Mouse (Mus musculus) brain, embryonic 14.5 days (tissue): ENCODE results near the gene Tead1. TPM values are rescaled to one million over a fixed set of nuclear protein-coding genes. Genes with fewer than 3 reads are reported as not detected.

ENCODE experiments used
- DNase-seq: peaks from one replicate; pipeline ENCODE4 v3.0.0-alpha.2; 2011; ENCODE audit warnings: low read depth
- CTCF ChIP-seq: fragments of 200-500 bp; IDR thresholded peaks from 2 replicates; pipeline ENCODE4 v1.5.1; 2012; ENCODE audit warnings: inconsistent platforms, mild to moderate bottlenecking, moderate library complexity, borderline replicate concordance; ENCODE audit not compliant: insufficient read depth, insufficient read length; ENCODE audit errors: extremely low read depth
- POLR2A ChIP-seq: fragments of 200-500 bp; IDR thresholded peaks from 2 replicates; pipeline ENCODE4 v1.6.1; 2012; ENCODE audit warnings: mild to moderate bottlenecking, inconsistent platforms, borderline replicate concordance; ENCODE audit not compliant: poor library complexity, insufficient read depth, insufficient read length, severe bottlenecking; ENCODE audit errors: extremely low read depth
- polyA plus RNA-seq: library from polyadenylated mRNA; depleted of rRNA; stranded (reverse); fragments of >200 nt; gene quantifications from 2 replicates; pipeline ENCODE4 v1.2.3, GENCODE M21; 2012

Tead1 gene
- polyA plus RNA-seq, 1 experiment = 27.2 TPM

DNA sequence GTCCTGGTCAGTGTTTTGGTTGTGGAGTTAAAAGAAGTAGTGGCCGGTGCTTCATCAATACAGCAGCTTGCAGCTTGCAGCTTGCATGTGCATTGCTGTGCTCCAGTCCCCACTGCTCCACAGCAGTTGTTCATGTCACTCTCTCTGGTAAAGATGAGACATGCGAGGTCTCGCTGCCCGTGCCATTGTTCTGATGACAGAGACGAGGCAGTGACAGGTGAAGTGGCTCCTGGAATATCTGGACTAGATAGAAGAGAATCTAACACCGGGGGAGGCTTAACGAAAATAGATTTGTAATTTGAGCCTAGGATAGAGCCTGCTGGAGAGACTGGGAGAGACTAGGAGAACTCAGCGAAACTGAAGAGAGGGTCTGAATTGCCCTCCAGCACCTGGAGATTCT is 206.4 kb downstream of the Tead1 start:
- TF ChIP-seq POLR2A (no peak), CTCF (no peak)
- no peak for DNase-seq

DNA sequence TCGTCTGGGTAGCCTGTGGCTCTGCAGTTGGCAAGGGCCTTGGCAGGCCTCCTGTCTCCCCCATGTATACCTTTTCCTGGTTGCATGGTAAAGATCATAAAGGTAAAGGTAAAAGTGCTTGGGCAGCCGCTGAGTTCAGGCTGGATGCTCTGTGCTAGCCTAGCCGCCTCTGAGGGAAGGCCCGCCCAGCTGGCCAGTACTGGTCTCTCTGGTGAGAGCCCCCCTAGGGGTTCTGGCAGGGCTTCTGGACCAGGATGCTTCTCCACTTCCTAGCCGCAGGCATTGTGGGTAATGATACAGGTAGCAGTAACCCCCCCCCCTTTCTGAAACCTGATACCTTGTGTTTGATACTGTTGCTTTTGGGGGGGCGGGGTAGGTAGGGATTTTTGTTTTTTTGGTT is 212.8 kb downstream of the Tead1 start:
- TF ChIP-seq CTCF (no peak), POLR2A (no peak)
- no peak for DNase-seq

DNA sequence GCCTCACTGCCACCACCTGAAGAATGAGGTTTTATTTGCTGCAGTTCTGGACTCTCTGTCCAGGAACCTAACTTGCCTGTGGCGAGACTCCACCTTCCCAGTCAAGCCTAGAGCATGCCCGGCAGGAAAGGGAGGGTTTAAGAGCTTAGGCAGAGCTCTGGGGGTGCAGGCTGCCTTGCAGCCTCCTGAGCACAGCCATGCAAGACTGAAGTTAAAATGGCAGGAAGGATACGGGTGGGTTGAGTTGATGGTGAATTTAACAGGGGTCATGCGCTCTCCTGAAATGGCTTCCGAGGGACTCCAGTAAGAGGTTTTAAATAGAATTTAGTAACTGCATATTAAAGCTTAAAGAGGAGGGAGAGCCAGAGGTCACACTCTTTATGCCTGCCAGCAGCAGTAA is 213.5 kb downstream of the Tead1 start:
- no peak for DNase-seq
- TF ChIP-seq POLR2A = no peak

DNA sequence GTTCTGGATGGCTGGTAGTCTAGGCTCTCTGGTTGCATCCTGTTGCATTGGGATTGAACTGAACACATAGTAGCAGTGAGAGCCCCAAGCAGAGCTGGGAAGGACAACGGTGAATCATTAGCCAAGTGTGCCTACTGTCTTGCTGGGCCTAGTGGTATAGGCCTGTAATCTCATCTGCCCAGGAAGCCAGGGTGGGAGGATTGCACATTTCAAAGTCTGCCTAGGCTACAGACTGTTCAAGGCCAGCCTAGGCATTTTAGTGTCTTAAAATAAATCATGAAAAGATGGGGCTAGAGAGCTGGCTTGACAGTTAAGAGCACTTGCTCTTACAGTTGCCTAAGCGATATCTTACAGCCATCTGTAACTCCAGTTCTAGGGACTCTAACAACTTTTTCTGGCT is 217.2 kb downstream of the Tead1 start:
- no peak for DNase-seq
- TF ChIP-seq POLR2A = no peak
- TF ChIP-seq CTCF = no peak

DNA sequence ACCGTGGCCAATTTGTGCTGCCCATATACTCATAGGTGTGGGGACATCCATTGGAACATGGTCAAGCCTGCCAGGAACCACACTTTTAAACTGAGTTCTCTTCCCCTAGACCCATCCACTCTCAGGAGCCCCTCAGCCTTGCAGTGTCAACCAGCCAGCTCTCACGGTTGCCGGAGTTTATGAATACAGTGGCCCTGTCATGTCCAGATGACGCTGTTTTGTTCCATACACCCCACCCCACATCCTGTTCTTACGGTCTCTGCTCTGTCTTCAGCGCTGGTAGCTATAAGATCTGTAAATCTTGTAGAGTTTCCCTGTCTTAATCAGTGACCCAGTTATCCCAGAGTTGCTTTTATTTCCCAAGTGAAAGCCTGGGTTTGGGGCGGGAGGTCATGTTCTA is 222.6 kb downstream of the Tead1 start:
- no peak for TF ChIP-seq POLR2A
- TF ChIP-seq CTCF = no peak
- no peak for DNase-seq

DNA sequence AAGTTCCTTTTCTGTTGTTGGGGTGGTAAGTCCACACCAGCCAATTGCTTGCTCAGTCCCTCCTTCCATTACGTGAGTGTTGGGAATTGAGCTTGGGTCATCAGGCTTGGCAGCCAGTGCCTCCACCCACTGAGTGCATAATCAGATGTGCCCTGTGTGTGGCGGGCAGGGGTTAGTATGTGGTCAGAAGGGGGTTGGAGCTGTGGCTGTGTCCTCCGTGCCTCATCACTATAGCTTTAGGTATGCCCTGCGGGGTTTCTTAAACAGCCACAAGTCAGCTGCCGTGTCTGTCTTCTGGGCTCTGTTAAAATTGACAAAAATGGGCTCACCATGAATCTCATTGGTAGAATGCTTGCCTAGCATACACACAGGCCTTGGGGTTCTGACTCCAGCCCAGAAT is 227.7 kb downstream of the Tead1 start:
- no peak for TF ChIP-seq POLR2A
- no peak for TF ChIP-seq CTCF
- no peak for DNase-seq

DNA sequence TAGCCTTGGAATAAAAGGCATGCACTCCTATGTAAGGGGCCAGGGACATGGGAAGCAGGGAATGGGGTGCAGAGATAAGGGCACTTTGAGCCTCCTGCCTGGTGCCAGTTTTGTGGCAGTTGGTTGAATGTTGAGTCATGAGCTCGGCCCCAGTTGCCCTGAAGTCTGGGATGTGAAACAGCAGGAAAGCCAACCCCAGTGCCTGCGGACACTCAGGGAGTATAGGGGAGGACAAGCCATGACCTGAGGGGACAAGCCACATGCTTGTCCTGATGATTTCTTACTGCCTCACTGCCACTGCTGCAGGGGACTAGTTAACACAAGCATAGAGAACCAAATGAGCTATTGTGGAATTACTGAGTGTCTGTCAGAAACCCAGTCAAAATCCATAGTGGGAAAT is 228.3 kb downstream of the Tead1 start:
- TF ChIP-seq POLR2A (no peak), CTCF (no peak)
- DNase-seq = no peak

DNA sequence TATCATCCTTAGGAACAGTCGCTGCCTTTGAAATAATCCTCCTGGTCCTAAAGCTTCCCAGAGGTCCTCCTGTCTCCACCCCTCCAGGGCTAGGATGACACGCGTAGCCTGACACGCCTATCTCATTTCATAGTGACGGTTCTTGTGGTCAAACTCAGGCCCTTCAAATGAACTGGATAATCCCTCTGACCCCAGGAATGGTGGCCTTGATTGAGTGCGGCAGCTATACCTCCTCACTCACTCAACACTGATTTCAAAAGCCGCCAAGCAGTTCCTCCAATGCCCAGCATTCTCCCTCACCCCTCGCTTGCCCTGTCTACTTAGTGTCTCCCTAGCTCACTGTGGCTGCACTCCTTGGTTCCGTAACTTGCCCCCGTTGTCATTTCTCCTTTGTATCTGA is 230.0 kb downstream of the Tead1 start:
- no peak for DNase-seq
- TF ChIP-seq CTCF = no peak
- no peak for TF ChIP-seq POLR2A

DNA sequence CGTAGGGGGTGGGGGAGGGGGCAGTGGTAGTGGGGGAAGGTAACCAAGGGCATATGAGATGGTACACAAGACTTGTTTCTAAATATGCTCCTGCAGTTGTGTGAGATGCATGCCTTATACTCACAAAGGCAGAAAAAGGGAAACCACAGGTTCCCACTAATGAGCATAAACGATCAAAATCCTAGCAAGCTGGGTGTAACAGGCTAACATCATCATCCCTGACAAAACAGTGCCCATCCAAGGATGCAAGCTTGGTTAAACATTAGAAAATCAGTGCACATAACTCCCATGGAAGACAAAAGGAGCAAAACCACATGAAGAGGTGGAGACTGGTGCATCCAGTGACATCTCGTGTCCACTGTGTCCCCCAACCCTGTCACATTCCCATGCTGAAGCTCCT is 233.9 kb downstream of the Tead1 start:
- DNase-seq = no peak
- TF ChIP-seq POLR2A (no peak), CTCF (no peak)

DNA sequence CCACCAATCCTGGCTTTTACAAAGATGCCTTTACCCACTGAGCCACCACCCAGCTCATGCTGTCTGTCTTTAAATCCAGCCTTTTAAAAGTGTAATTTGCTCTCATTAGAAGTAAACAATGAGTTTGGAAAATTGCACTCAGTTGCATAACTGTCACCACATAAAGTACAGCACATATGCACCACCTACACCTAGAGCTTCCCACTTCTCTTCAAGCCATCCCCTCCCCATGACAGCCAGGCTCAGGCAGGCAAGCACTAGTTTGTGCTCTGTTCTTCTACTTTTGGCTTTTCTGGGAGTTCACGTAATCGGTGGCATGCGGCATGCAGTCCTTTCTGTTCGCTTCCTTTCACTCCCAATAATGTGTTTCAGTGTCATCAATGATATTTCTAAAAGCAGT is 236.5 kb downstream of the Tead1 start:
- TF ChIP-seq CTCF = no peak
- TF ChIP-seq POLR2A = no peak
- DNase-seq = no peak

DNA sequence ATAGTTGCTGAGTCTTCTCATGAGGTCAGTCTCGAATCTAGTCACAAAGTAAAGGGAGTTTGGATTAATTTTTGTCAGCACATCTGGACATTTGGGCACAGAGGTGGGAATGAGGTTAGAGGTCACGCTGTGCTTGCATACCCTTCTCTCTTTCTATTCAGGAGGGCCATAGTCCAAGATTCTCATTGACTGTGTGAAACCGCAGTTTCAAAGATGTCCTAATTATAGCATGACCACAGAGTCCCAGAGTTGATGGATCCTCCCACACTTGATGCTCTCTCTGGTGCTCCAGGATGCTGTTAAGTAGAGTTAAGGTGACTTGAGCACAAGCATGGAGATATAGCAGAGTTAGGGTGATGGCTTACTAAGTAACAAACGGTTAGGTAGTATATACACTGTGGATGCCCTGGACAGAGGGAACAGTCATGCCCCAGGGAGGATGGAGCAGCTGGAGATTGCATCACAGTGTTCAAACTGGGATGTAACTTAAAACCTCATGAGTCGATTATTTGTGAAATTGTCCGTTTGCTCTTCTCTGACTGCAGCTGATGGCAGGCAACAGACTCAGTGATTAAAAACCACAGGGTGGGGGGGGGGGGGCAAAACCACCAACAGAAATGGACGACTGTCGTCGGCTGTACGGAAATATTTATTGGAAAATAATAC is 238.6 kb downstream of the Tead1 start:
- no peak for DNase-seq
- TF ChIP-seq POLR2A = no peak
- no peak for TF ChIP-seq CTCF

DNA sequence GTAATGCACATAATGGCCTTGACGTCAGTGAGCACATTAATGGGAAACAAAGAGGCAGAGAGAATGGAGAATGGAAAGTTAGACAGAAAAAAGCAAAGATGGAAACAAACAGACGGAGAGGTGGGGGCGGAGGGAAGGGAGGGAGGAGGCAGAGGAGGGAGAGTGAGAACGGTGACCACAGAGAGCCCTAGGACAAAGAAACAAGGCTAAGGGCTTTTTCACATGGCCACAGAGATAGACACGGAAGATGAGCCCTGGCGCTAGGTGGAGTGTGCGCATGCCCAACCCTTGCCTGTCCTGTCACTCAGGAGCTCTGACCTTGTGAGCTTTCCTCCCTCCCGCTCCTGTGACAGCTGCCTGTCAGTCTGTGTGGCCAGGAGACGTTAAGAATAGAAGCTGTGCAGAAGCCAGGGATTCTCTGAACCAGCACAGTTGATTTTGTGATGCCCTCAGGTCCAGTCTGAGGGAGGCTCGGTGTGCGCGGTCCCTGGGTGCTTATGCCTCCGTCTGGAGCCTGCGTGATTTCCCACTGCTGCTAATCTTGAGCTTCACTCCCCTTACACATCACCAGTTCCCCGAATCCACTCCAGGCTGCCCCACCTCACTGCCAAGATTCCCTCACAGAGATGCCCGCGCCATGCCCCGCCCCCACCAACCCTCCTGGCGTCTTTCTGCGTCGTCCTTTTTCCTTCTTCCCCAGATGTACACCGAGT is 239.3 kb downstream of the Tead1 start:
- no peak for TF ChIP-seq CTCF
- TF ChIP-seq POLR2A = no peak
- DNase-seq = peak; percentile 43

DNA sequence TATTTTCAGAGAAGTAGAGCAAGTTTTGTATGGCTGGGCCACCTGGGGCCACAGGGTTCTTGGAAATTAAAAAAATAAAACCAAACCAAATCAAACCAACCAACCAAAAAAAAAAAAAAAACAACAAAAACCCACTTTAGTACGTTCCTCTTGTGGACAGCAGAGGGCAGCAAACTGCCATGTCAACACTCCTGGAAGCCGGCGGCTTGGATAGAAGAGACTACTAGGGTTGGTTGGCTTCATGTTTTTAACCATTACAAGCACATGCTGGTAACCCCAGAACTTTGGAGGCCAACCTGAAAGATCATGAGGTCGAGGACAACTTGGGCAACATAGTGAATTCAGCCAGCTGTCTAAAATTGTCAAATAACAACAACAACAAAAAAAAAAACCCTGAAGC is 240.7 kb downstream of the Tead1 start:
- DNase-seq = peak; percentile 92
- TF ChIP-seq POLR2A (no peak), CTCF (peak; percentile 81)
